Mouse (Mus musculus): ENCODE data around the gene Notch4. TPM values are rescaled to one million over a fixed set of nuclear protein-coding genes. Genes with fewer than 3 reads are reported as not detected.

Gene Notch4
- polyA plus RNA-seq, 1 experiment from 2014 or later: 7.2 TPM

GRCm38 (mm10) chr17:34589206-34589605 is 25.1 kb downstream of the Notch4 start:
- Histone ChIP-seq H3K27ac (no peak overlapping the region), H3K9ac (no peak overlapping the region), H3K27me3 (replicated peaks) (no peaks in the 10 kb centered on the region), H3K4me1 (peaks cover 53% of the 10 kb centered on the region), H3K4me3 (no peak overlapping the region), H3K4me2 (no peak overlapping the region), H3K9me3 (no peaks in the 10 kb centered on the region), H3K36me3 (replicated peaks) (no peaks in the 10 kb centered on the region)
- ATAC-seq (replicated peaks): no peak
- WGBS: 37% methylated on average over 7 of the region's 7 CpGs

GRCm38 (mm10) chr17:34589681-34590101 is 25.6 kb downstream of the Notch4 start, which contains the start of gene Gpsm3:
Gene Gpsm3 (plus strand): TSS chr17:34589806.
- WGBS: 29% methylated on average over 7 of the region's 7 CpGs
- Histone ChIP-seq H3K36me3 (replicated peaks) (no peaks in the 10 kb centered on the region), H3K27me3 (replicated peaks) (no peaks in the 10 kb centered on the region), H3K4me1 (peaks cover 58% of the 10 kb centered on the region), H3K9ac (peak within 1 kb of the TSS; percentile 12; the same call in 1 of the 2 replicates), H3K9me3 (no peaks in the 10 kb centered on the region), H3K4me3 (no peak within 1 kb of the TSS), H3K27ac (peak within 1 kb of the TSS; percentile 98), H3K4me2 (peak within 1 kb of the TSS; percentile 90; the same call in 1 of the 2 replicates)
- no peak for ATAC-seq (replicated peaks)

- Histone ChIP-seq H3K4me2 (peak overlapping the region; percentile 90), H3K9ac (peak overlapping the region; percentile 12; the same call in 1 of the 2 replicates), H3K4me3 (no peak overlapping the region), H3K27ac (peak overlapping the region; percentile 98), H3K9me3 (no peaks in the 10 kb centered on the region), H3K4me1 (peaks cover 64% of the 10 kb centered on the region), H3K27me3 (replicated peaks) (no peaks in the 10 kb centered on the region), H3K36me3 (replicated peaks) (no peaks in the 10 kb centered on the region; the same call in 1 of the 2 replicates)
- no peak for ATAC-seq (replicated peaks)
- WGBS: 61% methylated on average over 15 of the region's 15 CpGs
These were observed 26.3 kb downstream of the Notch4 start for GRCm38 (mm10) chr17:34590154-34590987.

GRCm38 (mm10) chr17:34591029-34591993 is 27.2 kb downstream of the Notch4 start, which contains the start of gene Pbx2:
Gene Pbx2 (plus strand): TSS chr17:34591266.
- Histone ChIP-seq H3K9me3 (no peaks in the 10 kb centered on the region), H3K4me3 (peak within 1 kb of the TSS; percentile 80), H3K9ac (peak within 1 kb of the TSS; percentile 92), H3K36me3 (replicated peaks) (peaks cover 5% of the 10 kb centered on the region; the same call in 1 of the 2 replicates), H3K4me1 (peaks cover 60% of the 10 kb centered on the region), H3K27me3 (replicated peaks) (no peaks in the 10 kb centered on the region), H3K27ac (peak within 1 kb of the TSS; percentile 98), H3K4me2 (peak within 1 kb of the TSS; percentile 90)
- WGBS: 2% methylated on average over 21 of the region's 21 CpGs
- no peak for ATAC-seq (replicated peaks)

- peak overlapping the region; percentile 80 for H3K4me3 ChIP-seq
- H3K27me3 ChIP-seq (replicated peaks): no peaks in the 10 kb centered on the region
- no peaks in the 10 kb centered on the region for H3K9me3 ChIP-seq
- peak; percentile 27 for ATAC-seq (replicated peaks)
- H3K4me1 ChIP-seq: peaks cover 58% of the 10 kb centered on the region
- peaks cover 5% of the 10 kb centered on the region; the same call in 1 of the 2 replicates for H3K36me3 ChIP-seq (replicated peaks)
- H3K9ac ChIP-seq: peak overlapping the region; percentile 92
- H3K4me2 ChIP-seq: peak overlapping the region; percentile 90
- peak overlapping the region; percentile 98 for H3K27ac ChIP-seq
- WGBS: 1% methylated on average over 21 of the region's 35 CpGs
These were observed 27.9 kb downstream of the Notch4 start for GRCm38 (mm10) chr17:34591994-34592375.

- WGBS: under 1% methylated on average over 31 of the region's 32 CpGs
- peak; percentile 18 for ATAC-seq (replicated peaks)
- Histone ChIP-seq H3K27ac (peak overlapping the region; percentile 98), H3K36me3 (replicated peaks) (peaks cover 5% of the 10 kb centered on the region; the same call in 1 of the 2 replicates), H3K4me3 (peak overlapping the region; percentile 80), H3K27me3 (replicated peaks) (no peaks in the 10 kb centered on the region), H3K4me1 (peaks cover 56% of the 10 kb centered on the region), H3K9me3 (no peaks in the 10 kb centered on the region), H3K4me2 (peak overlapping the region; percentile 90), H3K9ac (peak overlapping the region; percentile 92)
These were observed 28.8 kb downstream of the Notch4 start for GRCm38 (mm10) chr17:34592581-34593549.

- Histone ChIP-seq H3K27ac (peak overlapping the region; percentile 98), H3K4me2 (peak overlapping the region; percentile 90), H3K9me3 (no peaks in the 10 kb centered on the region), H3K27me3 (replicated peaks) (no peaks in the 10 kb centered on the region), H3K36me3 (replicated peaks) (peaks cover 5% of the 10 kb centered on the region; the same call in 1 of the 2 replicates), H3K4me3 (peak overlapping the region; percentile 80), H3K9ac (peak overlapping the region; percentile 92), H3K4me1 (peaks cover 47% of the 10 kb centered on the region)
- ATAC-seq (replicated peaks): no peak
- WGBS: 43% methylated on average over 33 of the region's 34 CpGs
These were observed 29.9 kb downstream of the Notch4 start for GRCm38 (mm10) chr17:34593752-34594525.

- H3K27me3 ChIP-seq (replicated peaks): no peaks in the 10 kb centered on the region
- H3K9ac ChIP-seq: no peak overlapping the region
- 80% methylated on average over 8 of the region's 8 CpGs for WGBS
- peaks cover 12% of the 10 kb centered on the region; the same call in 1 of the 2 replicates for H3K36me3 ChIP-seq (replicated peaks)
- no peak for ATAC-seq (replicated peaks)
- peaks cover 31% of the 10 kb centered on the region for H3K4me1 ChIP-seq
- no peak overlapping the region for H3K4me2 ChIP-seq
- no peak overlapping the region for H3K27ac ChIP-seq
- no peak overlapping the region for H3K4me3 ChIP-seq
- no peaks in the 10 kb centered on the region for H3K9me3 ChIP-seq
These were observed 32.0 kb downstream of the Notch4 start for GRCm38 (mm10) chr17:34596098-34596497.

GRCm38 (mm10) chr17:34597566-34598095 is 33.6 kb downstream of the Notch4 start, which contains the start of gene Ager:
Gene Ager (plus strand): TSS chr17:34597862.
- ATAC-seq (replicated peaks): no peak
- H3K27me3 ChIP-seq (replicated peaks): no peaks in the 10 kb centered on the region
- no peaks in the 10 kb centered on the region for H3K9me3 ChIP-seq
- H3K27ac ChIP-seq: no peak within 1 kb of the TSS
- H3K4me3 ChIP-seq: no peak within 1 kb of the TSS
- no peak within 1 kb of the TSS for H3K4me2 ChIP-seq
- 24% methylated on average over 6 of the region's 6 CpGs for WGBS
- no peak within 1 kb of the TSS for H3K9ac ChIP-seq
- H3K4me1 ChIP-seq: peaks cover 34% of the 10 kb centered on the region
- H3K36me3 ChIP-seq (replicated peaks): peaks cover 15% of the 10 kb centered on the region; the same call in 1 of the 2 replicates

- H3K4me3 ChIP-seq: no peak overlapping the region
- no peak overlapping the region for H3K9ac ChIP-seq
- no peak overlapping the region for H3K4me2 ChIP-seq
- no peaks in the 10 kb centered on the region for H3K27me3 ChIP-seq (replicated peaks)
- H3K4me1 ChIP-seq: peaks cover 26% of the 10 kb centered on the region
- 77% methylated on average over 9 of the region's 9 CpGs for WGBS
- ATAC-seq (replicated peaks): no peak
- peaks cover 15% of the 10 kb centered on the region; the same call in 1 of the 2 replicates for H3K36me3 ChIP-seq (replicated peaks)
- H3K9me3 ChIP-seq: no peaks in the 10 kb centered on the region
- no peak overlapping the region for H3K27ac ChIP-seq
These were observed 35.8 kb downstream of the Notch4 start for GRCm38 (mm10) chr17:34599891-34600290.

Measured in midbrain, embryonic 15.5 days (tissue).